Mouse (Mus musculus) liver, embryonic 14.5 days (tissue): ENCODE data around the gene Cib2.

Experiments used
- CTCF ChIP-seq: IDR thresholded peaks from 2 replicates; pipeline ENCODE4 v1.5.1; 2016; ENCODE audit warnings: antibody characterized with exemption, low read depth, control low read depth
- EP300 ChIP-seq: IDR thresholded peaks from 2 replicates; pipeline ENCODE4 v1.6.1; 2016; ENCODE audit warnings: antibody characterized with exemption, low read depth

DNA sequence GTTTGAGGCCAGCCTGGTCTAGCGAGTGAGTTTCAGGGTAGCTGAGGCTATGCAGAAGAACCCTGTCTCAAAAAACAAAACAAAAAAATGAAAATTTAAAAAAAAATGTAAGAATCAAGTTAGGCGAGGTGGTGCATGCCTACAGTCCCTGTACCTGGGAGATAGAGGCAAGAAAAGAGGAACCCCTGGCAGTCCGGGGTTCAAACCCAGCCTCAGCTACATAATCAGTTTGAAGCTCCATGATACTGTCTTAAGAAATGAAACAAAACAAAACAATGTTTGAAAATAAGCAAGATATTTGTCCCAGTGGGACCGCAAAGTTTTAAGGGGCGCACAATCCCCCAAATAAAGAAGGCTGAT is 25.8 kb upstream of the Cib2 start:
- TF ChIP-seq CTCF (no peak), EP300 (no peak)
